Mouse (Mus musculus) adrenal gland, postnatal 36 days (tissue): Measurements from ENCODE around the gene Tmprss15. TPM values are rescaled to one million over a fixed set of nuclear protein-coding genes. Genes with fewer than 3 reads are reported as not detected.

Experiments
- DNase-seq, 2 experiments: peaks; one replicate each; pipeline ENCODE4 v3.0.0; 2021; ENCODE audit warnings: mixed read lengths in 1 of 2
- long read RNA-seq, 2 experiments: library from polyadenylated mRNA; stranded (forward); transcript quantifications; one replicate each; pipeline ENCODE4 v2.0.0; 2021; ENCODE audit warnings: borderline sequencing depth in 2 of 2
- total RNA-seq, 2 experiments: library from RNA; stranded (reverse); gene quantifications; 2 replicates each; pipeline ENCODE4 v1.2.3; 2021

Tmprss15 gene
- not detected for total RNA-seq
- long read RNA-seq, experiment 1 = 0 reads
- long read RNA-seq, experiment 2 = 0 reads

DNA sequence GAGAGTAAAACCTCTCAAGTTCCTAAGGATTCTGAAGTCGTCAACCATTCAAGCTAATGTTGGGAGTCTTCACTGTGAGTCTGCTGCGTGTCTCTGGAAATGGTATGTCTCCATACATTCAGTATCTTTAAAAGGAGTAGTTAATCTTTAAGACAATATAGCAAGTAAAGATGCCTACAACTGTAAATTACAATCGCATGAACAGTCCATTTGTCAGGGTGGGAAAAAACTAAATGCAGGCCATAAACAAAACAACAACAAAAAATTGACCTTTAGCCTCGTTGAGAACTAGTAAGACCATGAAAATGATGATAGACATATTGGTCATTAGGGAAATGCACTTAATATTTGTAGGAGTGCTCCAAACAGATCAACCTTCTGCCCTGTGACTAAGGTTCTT lies at the start of gene Tmprss15:
TSS of gene Tmprss15 (minus strand) at position 101 of the 400 bp plus-strand sequence.
- DNase-seq = no peak

DNA sequence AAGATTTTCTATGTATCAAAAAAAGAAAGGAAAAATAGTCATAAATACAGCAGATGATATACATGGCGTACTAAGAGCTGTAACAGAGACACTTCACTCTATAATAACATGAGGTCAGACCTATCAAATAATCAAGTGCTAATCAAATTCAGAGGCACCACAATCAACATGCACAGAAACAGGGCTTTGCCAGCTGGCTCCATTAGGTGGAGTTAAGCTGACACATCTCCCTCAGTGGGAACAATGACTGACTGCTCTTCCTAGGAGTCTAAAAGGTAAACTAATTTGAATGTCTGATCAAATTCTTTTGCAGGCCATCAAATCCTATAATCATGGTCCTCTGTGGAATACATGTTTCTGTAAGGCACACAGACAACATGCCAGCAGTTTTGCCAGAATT lies 24.0 kb upstream of the Tmprss15 start:
- DNase-seq = no peak

DNA sequence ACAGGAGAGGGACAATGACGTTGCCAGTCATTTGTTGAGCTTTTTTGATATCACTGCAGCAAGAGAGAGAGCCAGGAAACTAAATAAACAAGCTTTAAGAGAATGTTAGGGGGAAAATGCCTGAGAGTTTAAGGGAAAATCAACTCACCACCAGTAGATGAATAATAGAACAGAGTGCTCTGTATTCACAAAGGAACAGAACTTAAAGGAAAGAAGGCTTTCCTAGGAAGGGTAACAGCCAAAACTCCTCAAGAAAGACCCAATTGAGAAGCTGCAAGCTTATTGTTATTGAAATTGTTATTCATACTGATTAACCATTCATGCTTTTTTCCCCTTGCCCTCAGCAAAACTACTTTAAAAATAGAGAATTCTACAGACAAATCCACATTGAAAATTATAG lies 18.6 kb upstream of the Tmprss15 start:
- DNase-seq = no peak

DNA sequence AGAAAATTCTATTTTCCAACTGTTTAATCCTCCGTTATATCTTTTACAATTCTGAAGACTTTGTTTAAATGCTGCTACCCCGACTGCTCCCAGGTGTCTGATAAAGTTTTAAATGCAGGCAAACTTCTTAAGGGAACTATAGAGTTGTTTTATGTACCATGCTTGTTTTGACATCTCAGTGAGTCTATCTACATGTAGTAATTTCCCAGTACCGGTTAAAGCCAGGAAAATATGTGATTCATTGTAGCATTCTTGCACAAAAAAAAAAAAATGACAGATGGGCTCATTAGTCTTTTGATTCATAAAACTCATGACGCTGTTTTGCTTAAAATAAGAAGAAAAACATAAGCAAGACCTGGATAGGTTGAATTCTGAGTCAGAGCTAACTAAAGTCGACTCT lies 18.1 kb upstream of the Tmprss15 start:
- DNase-seq = no peak

DNA sequence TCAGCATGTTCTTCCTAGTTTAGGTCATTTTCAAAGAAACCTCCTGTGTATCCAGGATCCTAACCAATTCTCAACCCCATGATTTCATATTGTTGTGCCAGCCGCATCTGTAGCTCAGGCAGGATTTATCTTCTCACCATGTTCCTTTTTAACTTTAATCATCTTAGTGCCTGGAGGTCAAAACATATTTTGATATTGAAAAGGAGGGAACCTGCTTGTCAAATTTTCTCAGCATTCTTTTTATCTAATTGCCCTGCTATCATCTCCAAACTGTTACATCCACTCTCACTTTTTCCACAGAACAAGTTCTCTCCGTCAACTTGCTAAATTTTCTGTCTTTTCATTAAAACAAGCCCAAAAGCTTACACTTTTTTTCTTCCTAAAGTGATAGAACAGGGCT lies 9.4 kb upstream of the Tmprss15 start:
- no peak for DNase-seq

DNA sequence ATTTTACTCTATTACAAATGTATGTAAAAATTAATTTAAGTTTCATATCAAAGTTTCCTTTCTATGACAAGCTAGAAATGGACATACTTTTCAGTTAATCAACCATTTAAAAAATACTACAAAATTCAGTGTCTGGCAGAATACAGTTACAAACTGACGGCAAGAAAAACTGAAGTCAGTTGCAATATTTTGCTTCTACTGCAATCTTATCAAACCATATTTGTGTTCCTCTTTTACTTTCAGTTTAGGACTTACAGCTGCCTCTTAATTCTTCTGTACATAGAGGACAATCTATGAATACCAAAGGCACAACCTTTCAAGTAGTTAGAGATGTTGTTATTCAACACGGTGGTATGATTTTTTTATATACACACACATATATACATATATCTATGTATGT lies 7.4 kb upstream of the Tmprss15 start:
- DNase-seq = no peak

DNA sequence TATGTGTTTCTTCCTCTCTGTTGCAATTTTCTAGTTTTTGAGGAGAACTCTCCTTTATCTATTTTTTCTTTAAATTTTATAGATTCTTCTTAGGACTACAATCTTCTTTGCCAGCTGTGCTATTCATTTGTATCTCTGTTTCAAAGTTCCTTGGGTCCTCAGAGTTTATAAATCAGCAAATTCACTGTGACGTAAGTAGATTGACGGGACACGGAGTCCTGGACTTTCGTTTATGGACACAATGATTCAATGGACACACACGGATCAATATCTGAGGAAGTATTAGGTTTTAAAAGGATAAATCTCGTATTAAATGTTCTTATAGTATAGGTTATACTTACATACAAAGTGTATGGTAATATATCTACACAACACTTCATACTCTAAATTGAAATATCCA lies 4.3 kb downstream of the Tmprss15 start:
- no peak for DNase-seq

DNA sequence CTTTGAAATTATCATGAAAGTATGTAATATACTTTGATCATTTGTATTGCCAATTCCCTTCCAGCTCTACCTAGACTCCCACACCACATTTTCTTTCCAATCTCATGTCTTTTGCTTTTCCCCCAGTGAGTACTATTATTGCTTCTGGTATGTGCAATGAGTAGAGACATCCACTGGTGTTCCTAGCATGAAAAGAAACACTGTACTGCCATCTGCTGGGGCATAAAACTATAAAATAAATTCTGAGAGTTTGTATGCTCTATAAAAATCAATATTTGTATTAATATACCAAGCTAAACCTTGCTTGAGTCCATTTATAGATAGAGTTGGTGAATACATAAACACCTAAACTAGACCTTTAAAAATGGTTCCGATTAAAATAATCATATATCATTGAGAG lies 27.0 kb downstream of the Tmprss15 start:
- no peak for DNase-seq

DNA sequence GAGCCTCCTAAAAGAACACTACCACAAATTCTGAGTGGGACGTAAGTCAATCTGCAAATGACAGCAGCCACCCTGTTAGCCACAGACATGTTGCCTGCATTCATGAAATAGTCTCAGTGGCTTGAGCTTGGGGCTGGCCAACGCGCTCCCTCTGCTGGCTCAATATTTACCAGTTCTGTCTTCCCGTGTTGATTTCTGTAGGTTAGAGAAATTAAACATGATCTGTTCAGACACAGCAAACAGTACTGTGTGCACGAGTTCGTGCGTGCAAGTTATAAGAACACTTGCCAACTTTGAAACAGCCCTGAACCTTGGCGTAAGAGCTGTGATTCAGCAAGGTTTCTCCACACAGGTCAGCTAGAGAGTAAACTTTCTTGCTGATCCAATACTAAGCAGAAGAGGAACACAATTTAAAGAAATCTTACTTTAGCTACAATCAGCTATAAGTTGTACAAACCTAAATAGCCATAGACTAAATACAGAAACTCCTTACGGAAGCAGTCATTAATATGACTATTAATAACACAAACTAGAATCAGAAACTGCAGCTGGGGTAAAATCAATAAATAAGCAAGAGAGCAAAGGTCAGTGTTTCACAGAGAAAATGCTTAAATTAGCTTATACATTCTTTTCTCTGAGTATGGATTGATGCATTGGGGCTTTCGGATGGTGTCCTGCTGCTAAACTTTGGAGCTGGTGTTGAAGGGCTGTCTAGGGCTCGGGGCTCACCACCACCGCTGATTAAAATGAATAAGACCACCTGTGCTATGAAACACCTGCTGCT lies 31.9 kb downstream of the Tmprss15 start:
- peak; percentile 13 to 36 for DNase-seq

DNA sequence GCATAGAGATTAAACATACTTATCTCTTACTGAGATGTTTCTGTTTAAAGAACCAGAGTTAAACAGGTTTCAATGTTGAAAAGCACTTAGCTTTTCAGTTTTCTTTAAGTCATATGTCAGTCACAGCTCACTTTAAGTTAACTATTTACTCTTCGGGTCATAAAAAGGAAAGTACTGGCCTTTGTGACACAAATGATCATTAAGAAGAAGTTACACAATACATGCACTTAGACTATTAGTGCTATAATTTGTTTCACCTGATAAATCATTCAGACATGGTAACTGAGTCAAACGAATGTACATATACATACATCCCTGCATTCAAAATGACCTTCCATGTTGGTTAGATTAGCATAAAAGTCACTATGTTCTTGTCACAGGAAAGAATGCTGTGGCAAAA lies 58.3 kb downstream of the Tmprss15 start:
- no peak for DNase-seq

DNA sequence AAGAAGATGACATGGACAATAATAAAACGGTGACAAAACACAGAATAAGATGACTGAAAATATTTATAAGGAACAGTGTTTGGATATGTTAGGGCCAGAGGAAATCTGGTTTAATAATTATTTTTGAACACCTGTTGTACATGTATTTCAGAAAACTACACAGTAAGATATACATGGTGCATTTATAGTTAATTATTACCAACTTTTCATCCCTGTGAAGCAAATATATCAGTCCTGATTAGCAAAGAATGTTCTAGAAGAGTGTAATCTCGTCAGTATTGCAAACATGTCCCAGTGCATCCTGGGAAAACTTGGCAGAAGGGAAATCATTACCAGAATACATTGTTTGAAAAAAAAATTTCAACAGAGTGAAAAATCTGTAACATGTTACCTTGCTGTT lies 88.1 kb downstream of the Tmprss15 start:
- no peak for DNase-seq

DNA sequence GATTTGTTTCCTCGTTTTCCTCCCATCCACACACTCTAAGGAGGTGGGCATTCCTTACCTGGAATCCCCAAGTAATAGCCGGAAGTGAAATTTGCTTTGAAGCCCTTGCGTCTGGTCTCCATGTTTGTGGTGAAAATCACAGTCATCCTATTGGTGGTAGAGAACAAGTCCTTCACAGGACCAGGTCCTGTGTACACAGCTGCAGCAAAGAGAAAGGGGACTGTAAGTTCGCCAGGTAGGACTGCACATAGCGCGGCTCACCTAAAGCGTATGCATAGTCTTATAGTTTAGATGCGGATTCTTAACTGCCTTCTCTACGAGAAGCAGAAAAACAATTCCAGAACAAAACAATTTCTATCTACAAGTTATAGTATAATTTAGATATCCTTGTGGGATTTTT lies 89.2 kb downstream of the Tmprss15 start:
- no peak for DNase-seq

DNA sequence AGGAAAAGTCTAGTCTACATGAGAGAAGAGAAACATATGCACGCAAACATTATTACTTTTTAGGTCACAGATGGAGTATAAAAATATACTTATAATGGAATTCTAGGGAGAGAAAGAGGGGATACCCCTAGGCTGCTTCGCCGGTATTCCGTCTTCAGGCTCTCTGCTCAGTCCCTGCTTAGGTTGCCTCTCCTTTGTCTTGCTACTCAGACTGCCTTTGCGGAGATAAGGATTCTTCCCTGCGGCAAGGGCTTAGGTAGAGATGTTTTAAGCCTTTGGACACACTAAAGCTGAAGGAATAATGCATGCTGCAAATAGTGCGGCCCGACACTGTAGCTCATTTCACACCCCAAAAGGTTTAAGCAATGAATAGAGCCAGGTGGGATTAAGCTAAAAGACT lies 114.5 kb downstream of the Tmprss15 start:
- DNase-seq = no peak

DNA sequence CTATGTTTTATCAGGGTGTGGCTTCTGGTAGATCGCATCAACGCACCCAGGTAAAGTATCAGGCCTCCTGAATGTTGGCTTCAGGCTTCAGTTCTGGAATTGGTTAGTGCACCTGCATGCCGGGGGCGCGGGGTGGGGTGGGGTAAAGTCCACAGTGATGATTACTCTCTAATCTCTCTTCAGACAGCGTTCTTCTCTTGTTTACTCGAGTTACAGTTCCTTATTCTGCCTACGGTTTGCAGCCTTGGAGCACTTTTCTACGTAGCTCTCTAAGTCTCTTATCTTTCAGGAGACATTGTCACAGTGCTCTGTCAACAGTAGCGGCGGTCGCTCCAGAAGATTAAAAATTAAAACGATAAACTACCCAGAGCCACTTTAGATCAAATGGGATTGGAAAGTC lies 116.8 kb downstream of the Tmprss15 start:
- no peak for DNase-seq

DNA sequence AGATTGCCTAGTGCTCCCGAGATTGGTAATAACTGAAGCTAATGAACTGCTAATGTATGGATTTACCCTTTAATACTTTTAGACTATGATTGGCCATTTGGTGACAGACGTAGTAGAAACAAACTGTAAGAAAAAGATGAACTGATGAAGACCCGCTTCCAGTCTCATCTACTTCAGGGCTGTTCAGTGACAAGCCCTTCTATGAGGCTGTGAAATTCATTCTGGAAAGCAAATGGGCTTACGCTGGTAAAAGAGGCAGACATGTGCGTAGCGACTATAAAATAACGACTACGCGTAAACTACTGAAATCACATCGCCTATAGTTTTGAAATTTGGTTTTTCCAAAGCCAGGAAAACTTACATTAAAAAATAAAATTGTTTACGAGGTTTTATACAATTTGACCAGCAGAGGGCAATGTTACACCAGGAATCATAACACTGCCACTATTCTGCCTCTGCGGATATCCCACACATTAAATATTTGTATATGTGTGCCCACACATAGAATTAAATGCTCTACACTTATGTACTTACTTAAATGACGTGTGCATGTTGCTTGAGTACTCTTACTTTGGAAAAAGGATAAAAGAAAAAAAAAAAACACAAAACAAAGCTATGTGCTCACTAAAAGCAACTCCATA lies 121.7 kb downstream of the Tmprss15 start:
- peak in 1 of 2 experiments; percentile 3 for DNase-seq

DNA sequence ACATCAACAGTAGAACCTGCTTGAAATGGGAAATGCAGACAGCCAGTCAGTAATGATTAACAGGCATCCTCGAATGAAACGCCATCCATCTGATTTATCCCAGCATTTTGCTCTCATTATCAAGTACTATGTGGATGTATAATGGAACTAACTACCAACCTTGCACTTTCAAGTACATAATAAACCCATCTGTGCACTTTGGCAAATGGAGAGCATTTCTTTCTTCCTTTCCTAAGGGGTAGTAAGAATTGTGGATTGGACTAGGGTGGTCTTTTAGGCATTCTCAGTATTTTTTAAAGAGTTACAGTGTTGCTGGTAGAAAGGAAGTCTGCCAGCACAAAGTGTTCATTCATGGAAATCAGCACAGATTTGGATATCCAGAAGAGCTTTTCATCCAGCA lies 133.5 kb downstream of the Tmprss15 start:
- no peak for DNase-seq

DNA sequence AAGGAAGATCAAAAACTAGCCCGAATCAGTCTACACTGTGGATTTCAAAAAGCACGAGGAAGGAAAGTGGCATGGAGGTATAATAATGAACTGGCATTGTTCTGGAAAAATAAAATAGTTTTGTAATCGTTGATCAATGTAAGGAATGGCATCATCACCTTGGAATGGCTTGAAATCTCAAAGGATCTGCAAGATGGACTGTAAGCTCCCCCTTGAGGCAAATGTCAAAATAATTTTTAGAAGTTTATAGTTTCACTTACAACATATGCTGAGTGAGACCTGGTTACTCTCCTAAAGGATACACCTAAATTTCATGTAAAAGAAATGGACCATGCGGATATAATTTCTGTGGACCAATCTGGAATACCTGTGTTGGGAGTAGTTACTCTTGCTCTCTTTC lies 140.5 kb downstream of the Tmprss15 start:
- no peak for DNase-seq

DNA sequence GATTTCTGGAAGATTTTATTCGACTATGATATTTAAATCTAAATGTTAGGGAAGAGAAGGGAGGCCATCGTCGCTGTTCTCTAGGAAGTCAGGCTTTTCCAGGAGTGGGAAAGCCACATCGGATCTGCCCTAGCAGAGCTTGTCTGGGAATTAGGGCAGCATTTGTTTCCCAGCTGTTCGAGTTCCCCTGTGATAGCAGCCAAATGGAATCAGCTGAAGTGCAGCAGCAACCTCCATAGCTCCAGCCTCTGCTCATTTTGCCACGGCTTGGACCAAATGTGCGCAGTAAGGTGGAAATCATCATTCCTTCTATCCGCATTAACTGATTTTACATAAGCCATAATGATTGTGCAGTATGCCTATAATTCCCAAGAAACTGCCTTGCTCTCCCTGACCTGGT lies 153.1 kb downstream of the Tmprss15 start:
- DNase-seq = no peak

DNA sequence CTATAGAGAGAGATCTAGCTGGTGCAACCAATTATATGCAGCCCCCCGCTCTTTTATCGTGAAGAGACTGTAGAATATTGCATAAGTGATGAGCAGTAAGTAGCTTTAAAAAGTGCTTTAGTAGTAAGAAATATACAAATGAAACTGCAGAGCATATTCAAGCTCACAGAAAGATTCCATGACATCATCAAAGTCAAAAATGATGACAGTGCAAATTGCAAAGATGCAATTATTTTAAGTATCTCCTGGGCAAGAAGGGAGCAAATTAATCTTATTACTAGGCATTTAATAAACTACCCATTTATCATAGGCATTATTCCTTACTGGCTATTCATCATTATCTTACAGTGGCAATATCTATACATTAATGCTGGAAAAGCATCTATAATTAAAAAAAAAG lies 156.6 kb downstream of the Tmprss15 start:
- no peak for DNase-seq

DNA sequence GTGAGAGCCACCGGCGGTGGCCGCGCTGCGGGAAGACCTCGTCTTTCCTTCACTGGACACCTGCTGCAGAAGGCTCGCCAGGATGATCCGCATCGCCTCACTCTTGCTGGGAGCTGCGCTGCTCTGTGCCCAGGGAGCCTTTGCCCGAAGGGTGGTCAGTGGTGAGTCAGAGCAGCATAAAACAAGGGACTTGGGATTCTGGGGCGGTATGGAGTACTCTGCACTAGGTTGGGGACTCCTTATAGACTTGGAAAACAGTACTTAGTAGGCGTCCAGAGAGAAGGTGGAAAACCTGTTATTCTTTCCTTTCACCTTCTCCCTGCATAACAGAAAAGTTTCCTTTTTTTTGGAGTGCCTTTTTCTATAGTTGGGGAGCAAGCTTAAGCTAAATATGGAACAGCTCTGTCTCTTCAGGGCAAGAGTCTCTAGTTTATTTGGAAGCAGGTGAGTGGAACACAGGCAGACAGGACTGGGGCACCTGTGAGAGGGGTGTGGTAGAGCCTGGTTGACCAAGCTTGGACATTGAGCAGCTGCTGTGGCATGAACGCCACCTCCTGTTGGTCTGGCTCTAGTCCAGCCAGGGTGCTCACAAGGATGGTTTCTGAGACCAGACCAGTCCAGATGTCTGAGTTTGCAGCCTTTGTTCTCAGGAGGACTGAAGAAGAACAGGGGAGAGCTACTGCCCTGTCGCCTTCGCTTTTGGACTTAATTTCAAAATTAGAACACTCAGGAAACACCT lies 159.4 kb downstream of the Tmprss15 start:
- peak in 1 of 2 experiments; percentile 1 for DNase-seq

DNA sequence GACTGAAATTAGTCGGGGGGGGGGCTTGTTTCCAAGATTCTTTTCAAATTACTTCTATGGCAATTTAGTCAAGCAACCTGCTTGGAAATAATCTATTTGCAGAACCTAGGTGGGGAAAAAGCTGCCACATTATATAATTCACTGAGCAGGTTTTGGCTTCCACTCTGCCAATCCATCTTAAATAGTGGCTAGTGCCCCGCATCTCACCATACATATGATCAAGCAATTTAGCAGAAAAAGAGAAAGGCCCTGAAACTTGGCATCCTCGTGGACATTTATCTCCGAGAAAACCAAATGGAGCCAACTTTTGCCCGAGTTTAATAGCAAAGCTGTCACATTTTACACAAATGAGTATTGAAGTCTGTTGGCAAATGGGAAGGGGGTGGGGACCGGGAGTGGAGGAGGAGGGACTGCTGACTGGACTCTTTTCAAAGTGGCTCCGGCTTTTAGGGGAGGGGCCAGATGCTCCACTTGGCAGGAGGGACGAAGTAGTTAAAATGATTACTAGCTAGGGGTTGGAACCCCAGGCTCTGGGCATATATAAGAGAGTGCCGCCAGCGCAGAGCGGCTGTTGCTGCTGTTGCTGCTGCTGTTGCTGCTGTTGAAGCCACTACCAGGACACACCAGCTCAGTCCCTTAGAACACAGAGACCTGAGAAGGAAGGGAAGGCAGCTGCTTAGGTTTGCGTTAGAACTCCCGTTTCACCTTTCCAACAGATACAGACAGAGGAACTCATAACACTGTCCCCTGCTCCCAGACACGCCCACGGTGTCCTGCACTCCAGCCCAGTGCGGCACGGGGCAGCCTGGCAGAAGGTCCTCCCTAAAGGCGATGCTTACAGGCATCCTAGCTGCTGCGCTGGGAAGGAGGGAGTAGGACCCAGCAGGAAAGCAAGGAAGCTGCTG lies 160.3 kb downstream of the Tmprss15 start, which contains the start of gene Chodl:
TSS of gene Chodl (plus strand) at position 567 of the 905 bp plus-strand sequence.
- peak; percentile 4 to 10 for DNase-seq

DNA sequence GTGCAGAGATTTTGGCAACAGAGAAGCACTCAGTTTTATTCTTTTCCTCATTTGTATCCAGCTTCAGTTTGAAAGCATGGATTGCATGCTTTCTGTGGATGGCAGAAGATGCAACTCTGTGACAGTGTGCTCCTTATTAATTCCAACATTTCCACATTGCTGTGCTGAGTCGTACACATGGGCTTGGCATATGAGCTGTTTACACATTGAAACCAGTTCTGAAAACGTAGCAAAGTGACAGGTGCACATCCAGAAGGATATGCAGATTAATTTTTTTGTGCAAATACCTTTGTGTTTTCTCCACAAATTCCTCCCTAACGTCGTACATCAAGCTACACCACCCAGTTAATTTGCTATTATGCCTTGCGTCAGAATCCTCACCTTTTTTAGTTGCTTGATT lies 168.3 kb downstream of the Tmprss15 start:
- no peak for DNase-seq
